Mouse (Mus musculus): ENCODE data around the gene Coa5. TPM values are rescaled to one million over a fixed set of nuclear protein-coding genes. Genes with fewer than 3 reads are reported as not detected.

The Coa5 gene
- polyA plus RNA-seq, 1 experiment, result 41.3 TPM

DNA sequence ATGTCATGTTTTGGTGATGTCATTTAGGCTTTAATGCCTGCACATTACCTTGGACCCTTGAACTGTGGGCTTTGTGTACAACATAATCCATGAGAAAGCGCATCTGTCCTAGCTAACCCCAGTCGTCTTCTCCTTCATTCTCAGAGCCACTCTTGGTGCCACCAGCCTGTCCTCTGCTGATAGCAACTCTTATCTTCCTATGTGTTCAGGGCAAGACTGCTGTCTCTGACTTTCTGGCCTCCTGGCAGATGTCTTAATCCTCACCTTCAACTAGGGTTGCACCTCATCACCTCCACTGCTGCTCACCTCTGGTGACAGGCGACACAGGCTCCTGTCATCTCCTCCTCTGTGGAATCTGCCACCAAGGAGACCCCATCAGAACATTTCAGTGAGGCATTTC, 6.5 kb upstream of the Coa5 start:
- TF ChIP-seq E2F4 (IDR thresholded peaks at IDR 0.05; ENCODE audit: insufficient read depth) (no peak), MYOD1 (IDR thresholded peaks at IDR 0.05; ENCODE audit: control insufficient read depth in 1 of 3, insufficient read length in 2 of 3, low read depth in 2 of 3) (no peak), MAX (IDR thresholded peaks at IDR 0.05; ENCODE audit: low read depth) (no peak), POLR2A (IDR thresholded peaks at IDR 0.05; ENCODE audit: insufficient read length, low read depth) (no peak), MYOG (IDR thresholded peaks at IDR 0.05; ENCODE audit: control insufficient read depth in 1 of 3, insufficient read depth in 1 of 3, insufficient read length in 2 of 3, low read depth in 2 of 3) (no peak), POLR2AphosphoS2 (IDR thresholded peaks at IDR 0.05; ENCODE audit: insufficient read length, low read depth) (no peak), REST (IDR thresholded peaks at IDR 0.05; ENCODE audit: insufficient read depth, insufficient read length) (no peak), CEBPB (IDR thresholded peaks at IDR 0.05; ENCODE audit: insufficient read depth, poor library complexity, severe bottlenecking) (no peak), SRF (IDR thresholded peaks at IDR 0.05; ENCODE audit: control insufficient read depth, insufficient read length, low read depth) (no peak), TCF3 (IDR thresholded peaks at IDR 0.05; ENCODE audit: insufficient read length, low read depth) (no peak), USF1 (IDR thresholded peaks at IDR 0.05; ENCODE audit: low read depth) (no peak), TCF12 (IDR thresholded peaks at IDR 0.05; ENCODE audit: insufficient read depth, poor library complexity, severe bottlenecking) (no peak)
- Histone ChIP-seq H3ac (ENCODE audit: control insufficient read depth, insufficient read length) (no peak overlapping the region), H3K79me2 (ENCODE audit: control insufficient read depth, insufficient read depth) (peaks cover 12% of the 10 kb centered on the region), H3K4me2 (ENCODE audit: low read depth) (no peak overlapping the region), H3K27me3 (ENCODE audit: control insufficient read depth, insufficient read depth, insufficient read length) (no peaks in the 10 kb centered on the region), H3K36me3 (ENCODE audit: control insufficient read depth, insufficient read depth) (peaks cover 36% of the 10 kb centered on the region), H3K4me3 (no peak overlapping the region)

DNA sequence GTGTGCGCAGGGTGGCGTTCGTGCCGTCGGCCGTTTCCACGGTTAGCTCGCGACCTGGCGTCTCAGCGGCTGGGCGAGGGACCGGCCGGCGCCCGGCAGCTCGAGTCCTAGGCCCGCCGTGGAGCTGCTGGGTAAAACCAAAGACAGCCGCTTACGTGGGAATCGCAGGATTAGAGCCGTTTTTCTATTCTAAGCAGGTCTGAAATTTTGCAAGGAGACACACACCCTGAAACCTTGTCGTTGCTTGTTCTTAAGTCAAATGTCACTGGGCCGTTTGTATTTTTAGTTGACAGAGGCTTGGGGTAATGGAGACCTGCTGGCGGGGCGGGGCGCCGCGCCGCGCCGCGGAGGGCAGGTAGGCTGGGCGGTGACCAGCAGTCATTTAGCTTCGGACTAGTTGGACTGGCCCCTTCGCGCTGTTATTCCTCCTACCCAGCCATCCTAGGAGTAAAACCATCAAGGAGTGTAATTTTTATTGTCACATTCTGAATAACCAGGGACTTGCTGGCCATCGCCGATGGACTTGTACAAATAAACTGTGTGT, 466 bp upstream of the Coa5 start:
- peak overlapping the region; percentile 84 for H3K4me3 ChIP-seq
- H3ac ChIP-seq (ENCODE audit: control insufficient read depth, insufficient read length), result peak overlapping the region; percentile 70
- no peaks in the 10 kb centered on the region for H3K27me3 ChIP-seq (ENCODE audit: control insufficient read depth, insufficient read depth, insufficient read length)
- H3K36me3 ChIP-seq (ENCODE audit: control insufficient read depth, insufficient read depth), result peaks cover 12% of the 10 kb centered on the region
- H3K79me2 ChIP-seq (ENCODE audit: control insufficient read depth, insufficient read depth), result peaks cover 45% of the 10 kb centered on the region
- peak overlapping the region; percentile 94 for H3K4me2 ChIP-seq (ENCODE audit: low read depth)
- no peak for TF ChIP-seq USF1 (IDR thresholded peaks at IDR 0.05; ENCODE audit: low read depth)
- TF ChIP-seq MAX (IDR thresholded peaks at IDR 0.05; ENCODE audit: low read depth), result no peak
- TF ChIP-seq POLR2AphosphoS2 (IDR thresholded peaks at IDR 0.05; ENCODE audit: insufficient read length, low read depth), result no peak
- TF ChIP-seq MYOG (IDR thresholded peaks at IDR 0.05; ENCODE audit: control insufficient read depth in 1 of 3, insufficient read depth in 1 of 3, insufficient read length in 2 of 3, low read depth in 2 of 3), result no peak
- no peak for TF ChIP-seq TCF12 (IDR thresholded peaks at IDR 0.05; ENCODE audit: insufficient read depth, poor library complexity, severe bottlenecking)
- TF ChIP-seq E2F4 (IDR thresholded peaks at IDR 0.05; ENCODE audit: insufficient read depth), result no peak
- TF ChIP-seq CEBPB (IDR thresholded peaks at IDR 0.05; ENCODE audit: insufficient read depth, poor library complexity, severe bottlenecking), result no peak
- TF ChIP-seq POLR2A (IDR thresholded peaks at IDR 0.05; ENCODE audit: insufficient read length, low read depth), result no peak
- no peak for TF ChIP-seq TCF3 (IDR thresholded peaks at IDR 0.05; ENCODE audit: insufficient read length, low read depth)
- no peak for TF ChIP-seq SRF (IDR thresholded peaks at IDR 0.05; ENCODE audit: control insufficient read depth, insufficient read length, low read depth)
- no peak for TF ChIP-seq REST (IDR thresholded peaks at IDR 0.05; ENCODE audit: insufficient read depth, insufficient read length)
- no peak for TF ChIP-seq MYOD1 (IDR thresholded peaks at IDR 0.05; ENCODE audit: control insufficient read depth in 1 of 3, insufficient read length in 2 of 3, low read depth in 2 of 3)

DNA sequence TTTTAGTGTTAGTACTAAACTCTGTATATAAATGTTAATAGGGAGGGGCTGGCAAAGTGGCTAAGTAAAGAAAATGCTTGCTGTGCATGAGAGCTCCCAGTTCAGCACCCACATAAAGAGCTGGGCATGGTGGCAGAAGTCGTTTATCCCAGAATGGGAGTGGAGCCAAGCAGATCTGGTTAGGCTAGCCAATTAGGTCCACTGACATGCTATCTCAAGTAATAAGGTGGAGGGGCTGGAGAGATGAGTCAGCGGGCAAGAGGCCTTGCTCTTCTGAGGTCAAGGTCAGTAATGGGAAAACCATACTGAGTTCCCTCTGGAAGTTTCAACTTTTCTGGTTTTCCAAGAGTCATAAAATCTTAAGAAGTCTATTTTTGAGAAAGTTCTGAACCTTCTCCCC, 992 bp downstream of the Coa5 start:
- Histone ChIP-seq H3K4me3 (peak overlapping the region; percentile 84), H3K4me2 (ENCODE audit: low read depth) (peak overlapping the region; percentile 86), H3K27me3 (ENCODE audit: control insufficient read depth, insufficient read depth, insufficient read length) (no peaks in the 10 kb centered on the region), H3ac (ENCODE audit: control insufficient read depth, insufficient read length) (peak overlapping the region; percentile 70), H3K36me3 (ENCODE audit: control insufficient read depth, insufficient read depth) (peaks cover 19% of the 10 kb centered on the region), H3K79me2 (ENCODE audit: control insufficient read depth, insufficient read depth) (peaks cover 50% of the 10 kb centered on the region)
- TF ChIP-seq CEBPB (IDR thresholded peaks at IDR 0.05; ENCODE audit: insufficient read depth, poor library complexity, severe bottlenecking), result no peak
- TF ChIP-seq SRF (IDR thresholded peaks at IDR 0.05; ENCODE audit: control insufficient read depth, insufficient read length, low read depth), result no peak
- TF ChIP-seq USF1 (IDR thresholded peaks at IDR 0.05; ENCODE audit: low read depth), result no peak
- no peak for TF ChIP-seq MYOD1 (IDR thresholded peaks at IDR 0.05; ENCODE audit: control insufficient read depth in 1 of 3, insufficient read length in 2 of 3, low read depth in 2 of 3)
- no peak for TF ChIP-seq E2F4 (IDR thresholded peaks at IDR 0.05; ENCODE audit: insufficient read depth)
- no peak for TF ChIP-seq TCF3 (IDR thresholded peaks at IDR 0.05; ENCODE audit: insufficient read length, low read depth)
- TF ChIP-seq MYOG (IDR thresholded peaks at IDR 0.05; ENCODE audit: control insufficient read depth in 1 of 3, insufficient read depth in 1 of 3, insufficient read length in 2 of 3, low read depth in 2 of 3), result no peak
- TF ChIP-seq REST (IDR thresholded peaks at IDR 0.05; ENCODE audit: insufficient read depth, insufficient read length), result no peak
- TF ChIP-seq POLR2A (IDR thresholded peaks at IDR 0.05; ENCODE audit: insufficient read length, low read depth), result no peak
- TF ChIP-seq POLR2AphosphoS2 (IDR thresholded peaks at IDR 0.05; ENCODE audit: insufficient read length, low read depth), result no peak
- TF ChIP-seq TCF12 (IDR thresholded peaks at IDR 0.05; ENCODE audit: insufficient read depth, poor library complexity, severe bottlenecking), result no peak
- no peak for TF ChIP-seq MAX (IDR thresholded peaks at IDR 0.05; ENCODE audit: low read depth)

- Histone ChIP-seq H3K27me3 (ENCODE audit: control insufficient read depth, insufficient read depth, insufficient read length) (no peaks in the 10 kb centered on the region), H3ac (ENCODE audit: control insufficient read depth, insufficient read length) (no peak overlapping the region), H3K4me3 (no peak overlapping the region), H3K36me3 (ENCODE audit: control insufficient read depth, insufficient read depth) (peaks cover 18% of the 10 kb centered on the region), H3K4me2 (ENCODE audit: low read depth) (no peak overlapping the region), H3K79me2 (ENCODE audit: control insufficient read depth, insufficient read depth) (peaks cover 53% of the 10 kb centered on the region)
- TF ChIP-seq MYOG (IDR thresholded peaks at IDR 0.05; ENCODE audit: control insufficient read depth in 1 of 3, insufficient read depth in 1 of 3, insufficient read length in 2 of 3, low read depth in 2 of 3) (no peak), CEBPB (IDR thresholded peaks at IDR 0.05; ENCODE audit: insufficient read depth, poor library complexity, severe bottlenecking) (no peak), MYOD1 (IDR thresholded peaks at IDR 0.05; ENCODE audit: control insufficient read depth in 1 of 3, insufficient read length in 2 of 3, low read depth in 2 of 3) (no peak), USF1 (IDR thresholded peaks at IDR 0.05; ENCODE audit: low read depth) (no peak), POLR2AphosphoS2 (IDR thresholded peaks at IDR 0.05; ENCODE audit: insufficient read length, low read depth) (no peak), E2F4 (IDR thresholded peaks at IDR 0.05; ENCODE audit: insufficient read depth) (no peak), TCF3 (IDR thresholded peaks at IDR 0.05; ENCODE audit: insufficient read length, low read depth) (no peak), MAX (IDR thresholded peaks at IDR 0.05; ENCODE audit: low read depth) (no peak), SRF (IDR thresholded peaks at IDR 0.05; ENCODE audit: control insufficient read depth, insufficient read length, low read depth) (no peak), TCF12 (IDR thresholded peaks at IDR 0.05; ENCODE audit: insufficient read depth, poor library complexity, severe bottlenecking) (no peak), REST (IDR thresholded peaks at IDR 0.05; ENCODE audit: insufficient read depth, insufficient read length) (no peak), POLR2A (IDR thresholded peaks at IDR 0.05; ENCODE audit: insufficient read length, low read depth) (no peak)
Measured at GRCm38 (mm10) chr1:37427144-37427875, 2.6 kb downstream of the Coa5 start.
